Mouse (Mus musculus) layer of hippocampus, adult 9-11 months (tissue): ENCODE results near the gene Dlg4.
"Not testable (repeated sequence)": the region's sequence is repeated elsewhere in the genome, so short reads cannot be mapped to it uniquely, and the experiment has no call there.

ENCODE experiments used
- DNase-seq: peaks from one replicate; pipeline ENCODE4 v3.0.0; 2022

Gene Dlg4

DNA sequence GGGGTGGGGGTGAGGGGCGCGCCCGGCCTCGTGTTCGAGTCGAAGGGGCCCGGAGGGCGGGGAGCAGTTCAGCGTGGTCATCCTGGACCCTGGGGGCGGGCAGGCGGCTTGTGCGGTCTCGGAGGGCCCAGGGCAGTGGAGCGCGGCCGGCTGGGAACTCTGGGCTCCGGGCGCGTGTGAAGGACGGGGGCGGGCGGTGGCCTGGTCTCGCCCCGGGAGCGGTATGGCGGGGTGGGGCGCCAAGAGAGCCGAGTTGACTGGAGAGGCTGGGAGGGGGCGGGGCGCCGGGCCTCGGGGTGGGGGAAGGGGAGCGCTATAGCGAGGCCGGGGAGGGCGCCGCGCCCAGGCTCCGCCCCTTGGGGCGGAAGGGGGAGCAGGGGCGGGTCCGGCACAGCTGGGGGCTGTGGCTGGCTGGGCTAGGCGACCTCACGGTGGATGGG, 19.7 kb upstream of the Dlg4 start:
- DNase-seq: peak; percentile 84

DNA sequence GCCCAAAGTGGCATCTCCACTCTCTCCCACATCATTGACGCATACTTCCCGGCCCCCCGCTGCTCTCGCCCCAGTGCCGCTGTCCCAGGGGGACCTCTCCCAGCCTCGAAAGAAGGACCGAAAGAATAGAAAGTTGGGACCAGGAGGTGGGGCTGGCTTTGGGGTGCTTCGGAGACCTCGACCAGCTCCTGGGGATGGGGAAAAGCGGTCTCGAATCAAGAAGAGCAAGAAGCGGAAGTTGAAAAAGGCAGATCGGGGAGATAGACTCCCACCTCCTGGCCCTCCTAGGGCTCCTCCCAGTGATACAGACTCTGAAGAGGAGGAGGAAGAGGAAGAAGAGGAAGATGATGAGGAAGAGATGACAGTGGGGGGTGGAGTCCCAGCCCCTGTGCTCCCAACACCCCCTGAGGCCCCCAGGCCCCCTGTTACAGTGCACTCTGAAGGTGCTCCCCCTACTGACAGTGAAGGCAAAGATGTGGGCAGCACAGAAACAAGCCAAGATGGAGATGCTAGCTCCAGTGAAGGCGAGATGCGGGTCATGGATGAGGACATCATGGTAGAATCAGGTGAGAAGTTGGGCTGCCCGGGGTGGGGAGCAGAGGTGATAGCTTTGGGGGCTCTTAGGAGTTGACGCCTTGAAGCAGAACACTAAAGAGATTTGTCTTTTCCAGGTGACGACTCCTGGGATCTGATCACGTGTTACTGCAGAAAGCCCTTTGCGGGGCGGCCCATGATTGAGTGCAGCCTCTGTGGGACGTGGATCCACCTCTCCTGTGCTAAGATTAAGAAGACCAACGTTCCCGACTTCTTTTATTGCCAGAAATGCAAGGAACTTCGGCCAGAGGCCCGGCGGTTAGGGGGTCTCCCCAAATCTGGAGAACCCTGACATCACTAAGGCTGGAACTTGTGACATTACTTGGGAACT, 17.9 kb upstream of the Dlg4 start:
- DNase-seq: no peak

DNA sequence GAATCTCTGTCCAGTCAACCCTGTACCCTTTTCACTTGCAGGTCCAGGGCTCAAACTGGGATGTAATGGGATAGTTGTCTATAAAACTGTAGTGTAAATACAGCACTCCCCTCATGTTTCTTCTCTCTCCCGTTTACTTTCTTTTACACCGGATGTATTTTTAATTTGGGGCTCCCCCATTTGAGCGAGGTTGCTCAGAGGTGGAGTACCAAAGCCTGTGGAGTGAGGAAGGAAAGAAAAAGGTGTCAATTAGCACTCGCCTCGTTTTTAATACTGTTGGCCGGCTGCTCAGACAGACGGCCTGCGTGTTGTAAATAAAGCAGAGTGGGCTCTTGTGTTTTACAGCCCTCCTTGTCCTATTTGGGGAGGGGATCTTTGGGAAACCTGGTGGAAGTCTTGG, 17.1 kb upstream of the Dlg4 start:
- no peak for DNase-seq

DNA sequence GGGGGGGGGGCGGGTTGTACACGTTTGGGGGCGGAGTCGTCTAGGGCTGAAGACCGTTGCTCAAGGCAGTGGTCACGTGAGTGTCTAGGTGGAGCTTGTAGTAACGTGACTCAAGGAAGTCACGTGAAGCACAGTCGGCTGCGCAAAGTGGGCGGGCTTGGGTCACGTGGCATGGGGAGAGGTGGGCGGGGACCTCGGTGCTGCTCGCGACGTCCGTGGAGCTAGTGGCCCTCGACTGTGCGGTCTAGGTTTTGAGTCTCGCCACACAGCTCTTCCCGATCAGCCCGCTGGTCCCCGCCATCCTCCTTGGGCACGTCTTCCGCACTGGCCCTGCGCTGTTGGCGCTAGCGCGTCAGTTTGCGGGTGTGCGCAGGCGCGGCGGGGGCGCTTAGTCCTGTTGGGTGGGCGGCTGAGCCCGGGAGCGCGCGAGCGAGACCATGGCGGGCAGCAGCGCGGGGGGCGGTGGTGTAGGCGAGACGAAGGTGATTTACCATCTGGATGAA, 16.3 kb upstream of the Dlg4 start, which contains the start of gene Dvl2:
Gene Dvl2 (plus strand): TSS at position 200 of the 503 bp plus-strand sequence.
- DNase-seq: peak; percentile 97

DNA sequence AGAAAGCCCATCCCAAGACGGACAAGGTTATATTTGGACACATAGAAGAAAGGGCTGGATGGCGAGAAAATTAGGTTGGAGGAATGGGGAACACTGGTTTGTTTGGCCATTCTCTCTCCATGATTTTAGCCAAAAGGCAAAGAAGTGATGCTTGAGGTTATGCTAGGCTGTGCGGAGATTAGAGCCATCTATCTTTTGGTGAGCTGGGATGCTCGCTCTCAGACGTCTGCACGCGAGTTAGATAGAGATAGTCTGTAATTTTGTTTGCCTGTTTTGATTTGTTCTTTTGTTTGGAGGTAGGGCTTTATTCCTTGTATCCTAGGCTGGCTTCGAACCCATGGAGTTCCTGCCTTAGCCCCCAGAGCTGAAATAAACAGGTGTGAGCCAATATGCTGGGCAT, 15.6 kb upstream of the Dlg4 start:
- no peak for DNase-seq

DNA sequence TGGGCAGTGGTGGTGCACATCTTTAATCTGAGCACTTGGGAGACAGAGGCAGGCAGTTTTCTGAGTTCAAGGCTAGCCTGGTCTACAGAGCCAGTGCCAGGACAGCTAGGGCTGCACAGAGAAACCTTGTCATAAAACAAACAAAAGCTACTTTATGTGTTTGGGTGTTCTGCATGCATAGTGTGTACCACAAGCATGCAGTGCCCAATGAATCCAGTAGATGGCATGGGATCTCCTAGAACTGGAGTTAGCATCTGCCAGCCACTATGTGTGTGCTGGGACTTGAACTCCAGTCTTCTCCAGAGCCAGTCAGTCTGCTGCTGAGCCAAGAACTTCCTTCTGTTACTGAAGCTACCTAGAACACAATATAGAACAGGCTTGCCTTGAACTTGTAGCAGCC, 14.9 kb upstream of the Dlg4 start:
- no peak for DNase-seq

DNA sequence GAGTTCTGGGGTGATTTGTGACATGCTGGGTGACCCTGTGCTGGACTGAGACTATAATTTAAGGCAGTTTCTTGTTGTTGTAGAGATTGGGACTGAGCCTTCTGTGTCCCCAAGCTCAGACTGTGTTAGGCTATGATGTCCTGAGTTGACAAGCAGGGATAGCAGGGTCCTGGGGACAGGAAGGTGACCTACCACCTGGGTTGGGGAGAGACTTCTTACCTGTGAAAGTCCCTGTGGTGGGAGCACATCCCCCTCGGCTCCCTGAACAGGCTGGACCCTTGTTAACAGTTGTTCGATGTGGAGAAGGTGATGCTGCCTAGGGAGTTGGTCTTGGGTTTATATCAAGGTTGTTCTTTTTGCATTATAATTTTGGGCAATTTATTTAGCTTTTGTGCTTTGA, 14.3 kb upstream of the Dlg4 start:
- no peak for DNase-seq

DNA sequence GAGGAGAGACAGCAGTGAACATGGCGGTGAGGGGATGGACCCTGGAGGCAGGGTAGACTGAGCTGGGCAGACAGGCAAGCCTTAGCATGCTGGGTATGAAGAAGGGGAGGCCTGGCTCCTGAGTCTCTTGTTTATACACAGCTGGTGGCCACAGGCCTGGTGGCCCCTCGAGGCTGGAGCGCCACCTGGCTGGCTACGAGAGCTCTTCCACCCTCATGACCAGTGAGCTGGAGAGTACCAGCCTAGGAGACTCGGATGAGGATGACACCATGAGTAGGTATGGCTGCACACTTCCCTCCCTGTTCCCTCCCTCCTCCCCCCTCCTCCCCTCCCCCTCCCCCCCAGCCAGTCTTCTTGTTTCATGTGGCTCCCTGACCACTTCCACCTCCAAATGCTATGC, 11.2 kb upstream of the Dlg4 start:
- DNase-seq: no peak

DNA sequence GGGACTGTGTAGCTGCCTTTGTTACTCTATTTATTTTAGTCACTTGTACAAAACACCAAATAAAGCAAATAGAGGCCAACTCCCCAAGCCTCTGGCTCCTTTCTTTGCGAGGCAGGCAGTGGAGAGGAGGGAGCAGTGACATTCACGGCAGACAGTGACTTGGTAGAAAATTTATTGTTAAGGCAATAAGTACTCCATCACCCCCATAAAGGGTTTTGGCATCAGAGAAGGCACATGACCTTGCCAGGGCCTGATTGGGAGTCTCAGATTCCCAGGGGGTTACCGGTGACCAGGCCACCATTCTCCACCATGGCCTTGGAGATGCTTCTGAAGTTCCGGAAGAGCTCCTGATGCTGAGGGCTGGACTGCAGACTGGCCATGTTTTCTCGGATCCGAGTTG, 6.7 kb upstream of the Dlg4 start:
- no peak for DNase-seq

DNA sequence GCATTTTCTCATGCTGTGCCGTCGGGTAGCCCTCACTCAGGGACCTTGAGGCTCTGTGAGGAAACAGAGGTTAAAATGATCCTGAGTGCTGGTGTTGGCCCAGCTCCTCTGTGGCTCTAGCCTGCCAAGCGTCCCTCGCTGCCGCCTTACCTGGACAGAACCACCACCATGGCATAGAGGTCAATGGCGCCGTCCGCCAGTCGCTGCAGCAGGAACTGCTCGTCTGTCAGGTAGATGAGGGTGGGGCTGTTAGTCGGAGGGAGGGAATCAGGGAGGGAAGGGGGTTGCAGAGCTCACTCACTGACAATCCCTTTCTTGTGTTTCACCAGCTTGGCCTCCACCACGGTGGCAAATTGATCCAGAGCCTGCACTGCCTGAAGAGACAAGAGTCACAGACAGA, 6.2 kb upstream of the Dlg4 start:
- DNase-seq: no peak

DNA sequence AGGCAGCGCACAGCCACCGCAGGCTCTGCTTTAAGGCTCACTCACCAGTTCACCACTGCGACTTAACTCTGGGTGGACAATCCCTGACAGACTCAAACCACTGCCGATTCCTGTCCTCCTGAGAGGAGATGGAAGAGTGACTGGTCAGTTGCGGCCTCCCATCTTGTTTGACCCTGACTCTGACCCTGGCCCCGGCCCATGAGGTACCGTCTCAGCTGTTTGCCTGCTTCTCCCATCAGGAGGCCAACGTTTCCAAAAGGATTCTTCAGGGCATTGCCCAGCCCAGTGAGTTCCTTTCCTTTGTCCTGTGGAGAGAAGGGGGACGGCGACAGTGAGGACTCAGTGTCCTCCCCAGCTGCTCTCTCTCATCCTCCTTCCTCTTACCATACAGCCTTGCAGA, 5.8 kb upstream of the Dlg4 start:
- no peak for DNase-seq

DNA sequence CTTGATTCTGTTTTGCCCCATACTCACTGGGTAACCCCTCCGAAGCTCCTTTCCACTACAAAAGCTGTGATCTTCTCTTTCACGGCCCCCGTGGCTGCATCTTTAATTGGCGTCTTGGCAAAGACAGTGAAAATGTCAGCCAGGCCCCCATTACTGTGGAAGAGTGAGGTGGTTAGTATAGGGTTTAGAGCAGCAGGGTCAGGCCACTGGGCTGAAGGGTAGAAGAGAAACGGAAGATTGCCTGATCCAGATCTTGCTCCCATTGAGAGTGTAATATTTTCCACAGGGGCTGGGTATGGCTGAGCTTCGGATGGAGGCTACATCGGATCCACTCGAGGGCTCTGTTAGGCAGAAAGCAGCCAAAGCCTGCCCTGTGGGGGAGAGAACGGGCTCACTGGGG, 3.8 kb upstream of the Dlg4 start:
- no peak for DNase-seq

DNA sequence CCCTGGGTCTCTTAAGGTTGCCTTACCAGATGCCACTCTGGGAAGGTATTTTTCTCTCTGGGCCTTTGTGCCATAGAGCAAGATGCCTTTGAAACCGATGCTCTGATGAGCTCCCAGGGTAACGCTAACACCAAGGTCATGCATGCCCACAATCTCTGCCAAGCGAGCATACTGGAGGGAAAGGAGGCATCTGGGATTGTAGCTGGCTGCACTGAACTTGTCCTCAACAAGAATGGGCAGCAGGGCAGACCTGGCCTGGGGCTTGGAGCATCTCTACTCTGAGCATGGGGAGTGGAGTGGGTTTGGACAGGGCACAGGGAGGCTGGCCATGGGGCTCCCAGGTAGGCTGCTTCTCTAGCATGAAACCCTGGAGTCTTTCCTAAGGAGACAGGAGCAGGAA, 3.3 kb upstream of the Dlg4 start:
- no peak for DNase-seq

DNA sequence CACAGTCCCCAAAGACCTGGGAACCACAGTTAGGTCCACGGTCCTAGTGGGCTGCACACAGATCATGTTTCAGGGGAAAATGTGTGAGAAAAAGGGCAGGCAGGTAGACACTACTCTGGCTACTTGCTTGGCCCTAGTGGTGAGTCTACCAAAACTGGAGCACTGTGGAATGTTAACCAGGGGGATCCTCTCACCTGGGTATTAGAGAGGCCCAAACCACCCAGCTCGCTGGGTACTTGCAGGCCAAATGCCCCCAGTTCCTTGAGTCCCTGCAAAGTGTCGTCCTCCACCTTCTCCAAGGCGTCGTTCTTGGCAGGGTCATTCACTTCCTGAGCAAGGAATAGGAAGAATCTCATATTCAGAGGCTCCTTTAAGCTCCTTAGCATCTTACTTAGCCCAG, 2.7 kb upstream of the Dlg4 start:
- DNase-seq: no peak

DNA sequence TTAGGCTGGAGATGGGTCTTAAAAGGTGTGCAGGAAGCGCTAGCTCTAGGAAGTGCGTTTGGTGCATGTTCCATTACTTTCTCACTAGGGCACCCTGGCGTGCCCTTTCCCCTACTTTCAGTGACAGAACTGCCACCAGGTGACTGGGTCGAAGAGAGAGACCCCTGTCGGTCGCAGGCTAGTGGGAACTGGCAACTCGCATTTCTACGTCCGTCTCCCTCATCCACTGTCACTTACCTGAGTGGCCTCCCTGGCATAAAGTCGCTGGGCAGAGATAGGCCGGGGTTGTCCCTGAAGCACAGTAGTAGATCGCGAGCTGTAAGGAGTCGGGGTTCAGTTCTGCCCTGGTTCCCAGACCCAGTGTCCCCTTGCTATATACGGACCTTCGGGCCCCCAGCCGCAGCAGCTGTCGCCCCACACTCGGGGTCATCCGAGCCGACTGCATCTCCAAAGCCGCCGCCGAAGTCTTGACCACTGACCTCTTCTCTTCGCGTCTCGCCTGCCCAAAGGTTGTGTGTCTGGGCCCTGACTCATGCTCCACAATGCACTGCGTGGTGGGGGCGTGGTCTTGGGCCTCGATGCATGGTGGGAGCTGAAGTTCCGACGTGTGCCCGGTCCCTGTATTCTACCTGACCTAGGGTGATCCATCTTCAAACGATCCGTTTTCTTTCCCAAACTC, 1.7 kb upstream of the Dlg4 start, which contains the start of gene Acadvl:
Gene Acadvl (minus strand): TSS at position 532 of the 679 bp plus-strand sequence.
- DNase-seq: peak; percentile 92

DNA sequence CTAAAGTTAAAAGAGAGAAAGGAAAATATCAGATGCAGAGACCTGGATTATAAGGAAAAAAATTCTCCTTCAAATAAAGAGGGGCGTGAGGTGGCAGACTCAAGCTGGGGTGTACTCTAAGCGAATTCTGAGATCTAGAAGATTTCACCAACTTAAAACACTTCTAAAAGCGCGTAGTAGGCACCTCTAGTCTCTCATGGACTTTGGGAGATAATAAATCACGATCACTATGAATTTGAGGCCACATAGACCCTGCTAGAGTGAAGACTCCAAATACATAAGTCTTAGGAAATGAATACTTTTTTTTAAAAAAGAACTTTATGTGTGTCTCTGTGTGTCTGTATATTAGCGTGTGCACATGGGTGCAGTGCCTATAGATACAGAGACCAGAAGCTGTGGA, 1.1 kb upstream of the Dlg4 start:
- no peak for DNase-seq

DNA sequence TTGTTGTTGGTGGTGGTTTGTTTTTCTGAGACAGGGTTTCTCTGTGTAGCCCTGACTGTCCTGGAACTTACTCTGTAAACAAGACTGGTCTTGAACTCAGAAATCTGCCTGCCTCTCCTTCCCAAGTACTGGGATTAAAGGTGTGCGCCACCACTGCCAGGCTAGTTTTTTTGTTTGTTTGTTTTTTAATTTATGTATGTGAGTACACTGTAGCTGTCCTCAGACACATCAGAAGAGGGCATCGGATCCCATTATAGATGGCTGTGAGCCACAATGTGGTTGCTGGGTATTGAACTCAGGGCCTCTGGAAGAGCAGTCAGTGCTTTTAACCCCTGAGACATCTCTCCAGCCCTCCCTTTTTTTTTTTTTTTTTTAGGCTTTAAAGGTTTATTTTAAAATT, 565 bp upstream of the Dlg4 start:
- DNase-seq: not testable (repeated sequence)

DNA sequence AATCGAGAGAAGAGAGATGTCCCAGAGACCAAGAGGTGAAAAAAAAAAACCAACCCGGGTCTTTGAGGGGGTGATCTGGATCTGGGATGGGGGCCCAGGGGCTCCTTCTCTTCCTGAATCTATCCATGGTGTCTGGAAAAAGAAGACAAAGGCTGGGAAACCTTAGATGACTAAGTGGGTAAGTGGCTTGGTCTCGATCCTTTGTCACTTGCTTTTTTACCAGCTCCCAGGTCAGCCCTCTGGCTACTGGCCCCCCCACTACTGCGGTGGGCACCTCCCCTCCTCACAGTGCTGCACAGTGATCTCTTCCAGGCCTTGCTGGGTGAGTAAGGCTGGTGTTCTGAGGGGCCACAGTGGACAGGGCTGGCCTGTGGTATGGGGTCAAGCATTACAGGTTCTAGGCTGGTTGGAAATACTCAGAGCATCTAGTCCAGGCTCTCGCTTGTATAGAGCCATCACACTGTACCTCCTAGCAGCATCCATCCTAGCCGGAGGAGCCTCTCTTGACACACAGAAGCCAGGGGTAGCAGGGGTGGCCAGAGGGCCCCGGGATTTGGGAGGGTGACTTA, 541 bp downstream of the Dlg4 start:
- no peak for DNase-seq

DNA sequence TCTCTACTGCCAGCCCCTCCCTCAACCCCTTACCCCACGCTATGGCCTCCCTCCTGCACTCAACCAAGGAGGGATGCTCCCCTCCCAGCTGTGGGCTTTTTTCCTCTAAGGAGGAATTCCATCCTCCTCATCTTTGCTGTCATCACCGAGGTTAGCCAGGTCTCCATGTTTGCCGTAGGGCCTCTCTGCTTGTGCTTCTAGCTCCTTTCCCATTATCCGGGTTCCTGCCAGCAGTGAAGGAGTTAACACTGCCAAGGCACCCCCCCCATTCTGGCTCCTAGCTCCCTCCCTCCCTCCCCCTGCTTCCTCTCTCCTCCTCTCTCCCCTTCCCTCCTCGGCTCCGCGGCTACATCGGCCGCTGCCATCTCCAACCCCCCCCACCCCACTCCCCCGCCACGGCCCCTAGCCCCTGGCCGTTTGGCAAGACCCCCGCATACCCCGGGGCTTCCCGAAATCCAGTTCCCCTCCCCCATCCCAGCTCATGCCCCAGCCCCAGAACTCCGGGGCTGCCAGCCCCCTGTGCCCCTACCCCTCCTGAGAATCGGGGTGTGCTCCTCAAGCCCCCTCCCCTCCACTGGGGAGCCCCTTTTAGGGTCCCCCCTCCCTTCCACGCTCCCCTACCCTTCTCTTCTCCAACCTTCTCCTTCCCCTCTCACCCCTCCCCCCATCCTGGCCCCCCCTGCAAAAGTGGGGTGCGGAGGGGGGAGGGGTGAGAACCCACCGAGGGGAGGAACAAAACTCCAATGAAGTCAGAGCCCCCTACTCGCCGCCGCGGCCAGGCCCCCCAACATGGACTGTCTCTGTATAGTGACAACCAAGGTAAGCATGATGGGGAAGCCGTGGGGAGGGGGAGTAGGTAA, 1.6 kb downstream of the Dlg4 start:
- DNase-seq: peak; percentile 63

DNA sequence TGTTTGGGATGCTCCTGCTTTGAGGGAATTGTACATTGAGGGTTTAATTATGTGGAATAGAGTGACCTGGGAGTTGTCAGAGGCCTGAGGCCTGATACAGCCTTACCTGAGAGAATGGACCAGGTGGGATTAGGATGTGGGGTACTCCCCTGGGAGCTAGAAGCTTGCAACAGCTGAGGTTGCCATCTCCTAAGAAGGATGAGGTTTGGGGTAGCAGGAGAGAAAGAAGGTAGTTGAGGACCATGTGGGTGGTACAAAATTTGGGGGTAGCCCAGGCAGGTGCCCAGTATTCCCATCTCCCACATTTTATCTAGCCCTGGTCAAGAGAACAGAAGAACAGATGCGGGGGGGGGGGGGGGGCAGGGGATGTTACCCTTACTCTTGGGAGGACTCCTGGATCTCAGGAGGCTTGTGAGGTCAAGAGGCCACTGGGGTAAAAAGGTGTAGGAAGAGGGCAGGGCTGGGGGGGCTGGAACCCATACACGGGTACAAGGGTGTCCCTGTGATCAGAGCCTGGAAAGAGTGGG, 2.8 kb downstream of the Dlg4 start:
- DNase-seq: no peak

DNA sequence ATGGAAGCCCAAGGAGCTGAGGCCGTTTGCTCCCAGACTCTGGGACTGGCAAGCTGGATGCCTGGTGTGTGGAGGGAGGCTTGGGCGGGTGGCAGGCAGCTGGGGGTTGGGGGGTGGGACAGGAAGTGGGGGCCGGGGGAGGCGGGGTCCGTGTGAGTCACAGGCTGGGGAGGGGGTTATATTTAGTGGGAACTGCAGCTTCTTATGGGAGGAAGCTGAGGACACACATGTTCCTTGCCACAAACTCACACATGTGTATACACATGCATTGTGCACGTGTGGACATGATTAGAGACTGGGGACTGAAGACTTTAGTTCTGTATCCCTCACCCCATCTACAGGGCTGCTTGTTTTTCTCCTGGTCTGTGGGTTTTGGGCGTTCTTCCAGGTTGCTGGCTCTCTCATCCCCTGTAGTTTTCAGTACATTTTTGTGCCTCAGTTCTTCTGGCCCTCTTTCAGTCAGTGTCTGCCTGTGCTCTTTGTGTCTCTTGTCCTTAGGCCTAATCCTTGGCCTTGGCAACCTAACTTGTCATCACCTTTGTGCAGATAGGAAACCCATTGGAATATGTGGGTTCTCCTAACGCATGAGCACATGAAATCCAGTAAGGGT, 3.4 kb downstream of the Dlg4 start:
- peak; percentile 50 for DNase-seq

DNA sequence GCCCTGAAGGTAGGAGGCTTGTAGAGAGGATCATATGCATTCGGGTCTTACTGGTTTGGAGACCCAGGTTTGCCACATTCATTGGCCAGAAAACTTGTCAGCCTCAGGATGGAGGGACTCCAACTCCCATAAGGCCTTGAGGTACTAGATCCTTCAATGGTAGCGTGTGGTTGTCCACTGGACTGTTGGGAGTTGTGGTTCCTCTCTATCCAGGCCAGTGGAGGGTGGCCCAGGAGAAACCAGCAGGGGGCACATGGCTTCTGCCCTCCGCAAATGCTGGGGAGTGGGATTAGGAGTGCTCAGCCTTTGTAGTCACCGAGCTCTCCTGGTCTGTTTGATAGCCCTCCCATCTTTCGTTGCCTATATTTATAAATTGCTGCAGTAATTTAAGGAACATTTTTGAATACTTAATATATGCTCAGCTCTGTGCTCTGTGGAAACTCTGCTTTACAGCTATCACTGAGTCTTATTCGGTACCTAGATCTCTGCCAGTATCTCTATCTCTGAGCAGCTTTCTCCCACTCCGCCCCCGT, 4.1 kb downstream of the Dlg4 start:
- peak; percentile 89 for DNase-seq
